Mouse (Mus musculus) heart, adult 2 months (tissue): ENCODE results near the gene Fam189a2.

Experiments used
- CTCF ChIP-seq: fragments of 200-600 bp; IDR thresholded peaks from 2 replicates; pipeline ENCODE4 v1.8.1; 2022; ENCODE audit warnings: antibody characterized with exemption, mild to moderate bottlenecking, moderate library complexity
- EP300 ChIP-seq: fragments of 200-500 bp; IDR thresholded peaks from 2 replicates; pipeline ENCODE4 v1.6.1; 2011; ENCODE audit warnings: low read depth, low read length, control low read depth; ENCODE audit not compliant: insufficient read depth
- POLR2A ChIP-seq: fragments of 200-500 bp; IDR thresholded peaks from 2 replicates; pipeline ENCODE4 v1.6.1; 2011; ENCODE audit warnings: mild to moderate bottlenecking, low read depth, low read length, control low read depth; ENCODE audit not compliant: insufficient read depth

DNA sequence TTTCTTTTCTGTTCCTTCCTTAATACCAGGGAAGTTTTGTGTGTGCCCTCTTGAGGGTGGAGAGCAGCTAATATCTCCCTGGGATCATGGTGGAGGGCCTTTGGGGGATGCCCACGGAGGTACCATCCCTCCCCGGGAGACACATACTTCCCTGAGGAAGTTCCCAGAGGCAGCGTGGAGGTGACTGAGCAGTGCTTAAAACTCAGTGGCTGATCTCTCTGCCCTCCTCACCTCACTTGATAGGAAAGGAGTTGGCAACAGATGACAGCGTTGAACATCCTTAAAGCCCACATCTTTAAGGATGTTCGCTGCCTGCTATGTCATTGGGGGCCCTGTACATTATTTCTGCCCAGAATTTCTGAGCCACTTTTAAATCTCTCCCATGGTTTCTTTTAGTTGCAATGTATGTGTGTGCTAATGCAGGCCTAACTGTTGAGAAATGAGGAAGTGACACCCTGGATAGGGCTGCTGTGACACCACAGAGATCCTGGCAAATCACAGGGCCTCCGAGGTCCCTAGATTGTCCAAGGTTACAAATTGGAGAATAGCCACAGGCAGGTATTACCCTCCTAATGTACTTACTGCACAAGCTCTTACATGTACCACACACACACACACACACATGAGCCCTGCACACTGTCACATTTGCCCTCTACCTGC, 84.7 kb downstream of the Fam189a2 start:
- TF ChIP-seq CTCF (no peak), POLR2A (no peak), EP300 (no peak)
